Mouse (Mus musculus) liver, adult 2 months (tissue): ENCODE data around the gene Stmn1. TPM values are rescaled to one million over a fixed set of nuclear protein-coding genes. Genes with fewer than 3 reads are reported as not detected.
A peak's percentile ranks its signal among the peaks of the same experiment; 100 is the strongest.

ENCODE experiments used
- DNase-seq: peaks from one replicate; pipeline ENCODE4 v3.0.0-alpha.2; 2011; ENCODE audit warnings: low read depth, low spot score; ENCODE audit errors: extremely low read depth
- H3K27ac ChIP-seq: fragments of 200-500 bp; replicated peaks from 2 replicates; pipeline ENCODE4 v1.5.1; 2012; ENCODE audit warnings: low read depth, mild to moderate bottlenecking, control low read depth, inconsistent platforms, low read length; ENCODE audit not compliant: insufficient read depth
- H3K27me3 ChIP-seq: fragments of 200-500 bp; 2 replicates; pipeline ENCODE4 v1.6.1; 2012; ENCODE audit warnings: mild to moderate bottlenecking, moderate library complexity, low read length, inconsistent platforms; ENCODE audit not compliant: control insufficient read depth, insufficient read depth
- H3K36me3 ChIP-seq: fragments of 200-500 bp; 2 replicates; pipeline ENCODE4 v1.6.1; 2012; ENCODE audit warnings: low read length, inconsistent platforms; ENCODE audit not compliant: control insufficient read depth, insufficient read depth
- H3K4me1 ChIP-seq: fragments of 200-500 bp; 2 replicates; pipeline ENCODE4 v1.6.1; 2011; ENCODE audit warnings: low read length; ENCODE audit not compliant: control insufficient read depth, insufficient read depth
- H3K4me3 ChIP-seq: fragments of 200-500 bp; 2 replicates; pipeline ENCODE4 v1.5.1; 2011; ENCODE audit warnings: low read depth, mild to moderate bottlenecking, control low read depth, low read length, moderate library complexity; ENCODE audit not compliant: insufficient read depth
- H3K79me2 ChIP-seq: fragments of 200-500 bp; 2 replicates; pipeline ENCODE4 v1.6.1; 2012; ENCODE audit warnings: inconsistent platforms, mild to moderate bottlenecking, low read length, moderate library complexity; ENCODE audit not compliant: control insufficient read depth, insufficient read depth
- H3K9ac ChIP-seq: fragments of 200-500 bp; 2 replicates; pipeline ENCODE4 v1.6.1; 2012; ENCODE audit warnings: low read depth, mild to moderate bottlenecking, control low read depth, inconsistent platforms, low read length
- CTCF ChIP-seq: fragments of 200-500 bp; IDR thresholded peaks from 2 replicates; pipeline ENCODE4 v1.5.1; 2011; ENCODE audit warnings: low read depth, low read length, control low read depth
- POLR2A ChIP-seq: fragments of 200-500 bp; IDR thresholded peaks from 2 replicates; pipeline ENCODE4 v1.6.1; 2011; ENCODE audit warnings: low read length, control low read depth; ENCODE audit not compliant: insufficient read depth; ENCODE audit errors: extremely low read depth
- WGBS: fragments of 180-500 bp; shearing (Covaris S2); methylation state at CpG from one replicate; pipeline ENCODE4 v1.1.7; 2018; 5-methylcytosine and 5-hydroxymethylcytosine counted together
- polyA plus RNA-seq: library from polyadenylated mRNA; depleted of rRNA; stranded (reverse); fragments of >200 nt; gene quantifications from 2 replicates; pipeline ENCODE4 v1.2.3, GENCODE M21; 2012; rRNA removed
- total RNA-seq: library from RNA; depleted of rRNA; stranded (reverse); fragments of >200 nt; gene quantifications from 2 replicates; pipeline ENCODE4 v1.2.3, GENCODE M21; 2014; rRNA removed

Stmn1 gene
- total RNA-seq: 4.4 and 12.8 TPM in 2 replicates
- 0.49 and 2.8 TPM in 2 replicates for polyA plus RNA-seq

GRCm38 (mm10) chr4:134468215-134468575, at the start of gene Stmn1:
Stmn1 (plus strand) TSS chr4:134468320.
- TF ChIP-seq CTCF (no peak), POLR2A (peak; percentile 97)
- H3K9ac ChIP-seq: peak within 1 kb of the TSS; percentile 55
- peak within 1 kb of the TSS; percentile 69 for H3K4me3 ChIP-seq
- 1% methylated on average over 31 of the region's 31 CpGs for WGBS
- no peaks in the 10 kb centered on the region for H3K36me3 ChIP-seq
- H3K27me3 ChIP-seq: no peaks in the 10 kb centered on the region
- DNase-seq: peak; percentile 80
- peaks cover 4% of the 10 kb centered on the region for H3K4me1 ChIP-seq
- H3K27ac ChIP-seq: no peak within 1 kb of the TSS
- H3K79me2 ChIP-seq: no peaks in the 10 kb centered on the region

- no peak overlapping the region for H3K27ac ChIP-seq
- H3K36me3 ChIP-seq: peaks cover 42% of the 10 kb centered on the region
- H3K4me3 ChIP-seq: no peak overlapping the region
- TF ChIP-seq POLR2A (no peak), CTCF (no peak)
- H3K27me3 ChIP-seq: no peaks in the 10 kb centered on the region
- WGBS: 85% methylated on average over 11 of the region's 11 CpGs
- no peak overlapping the region for H3K9ac ChIP-seq
- H3K4me1 ChIP-seq: no peaks in the 10 kb centered on the region
- no peak for DNase-seq
- H3K79me2 ChIP-seq: no peaks in the 10 kb centered on the region
Measured at GRCm38 (mm10) chr4:134421971-134422370, 46.1 kb upstream of the Stmn1 start.

- Histone ChIP-seq H3K9ac (no peak overlapping the region), H3K79me2 (no peaks in the 10 kb centered on the region), H3K4me1 (no peaks in the 10 kb centered on the region), H3K27me3 (no peaks in the 10 kb centered on the region), H3K27ac (no peak overlapping the region), H3K4me3 (no peak overlapping the region), H3K36me3 (peaks cover 35% of the 10 kb centered on the region)
- no peak for DNase-seq
- WGBS: 94% methylated on average over 7 of the region's 7 CpGs
- no peak for TF ChIP-seq CTCF
- TF ChIP-seq POLR2A: no peak
Measured at GRCm38 (mm10) chr4:134423949-134424348, 44.2 kb upstream of the Stmn1 start.

- Histone ChIP-seq H3K27ac (no peak overlapping the region), H3K9ac (no peak overlapping the region), H3K36me3 (peaks cover 32% of the 10 kb centered on the region), H3K27me3 (no peaks in the 10 kb centered on the region), H3K4me1 (no peaks in the 10 kb centered on the region), H3K79me2 (no peaks in the 10 kb centered on the region), H3K4me3 (no peak overlapping the region)
- WGBS: 90% methylated on average over 7 of the region's 7 CpGs
- no peak for TF ChIP-seq CTCF
- TF ChIP-seq POLR2A: no peak
- DNase-seq: no peak
Measured at GRCm38 (mm10) chr4:134425088-134425487, 43.0 kb upstream of the Stmn1 start.

GRCm38 (mm10) chr4:134430381-134431004, 37.6 kb upstream of the Stmn1 start:
- H3K9ac ChIP-seq: no peak overlapping the region
- H3K79me2 ChIP-seq: no peaks in the 10 kb centered on the region
- no peaks in the 10 kb centered on the region for H3K4me1 ChIP-seq
- DNase-seq: no peak
- H3K36me3 ChIP-seq: peaks cover 14% of the 10 kb centered on the region
- no peak overlapping the region for H3K27ac ChIP-seq
- no peaks in the 10 kb centered on the region for H3K27me3 ChIP-seq
- no peak overlapping the region for H3K4me3 ChIP-seq
- 72% methylated on average over 23 of the region's 23 CpGs for WGBS
- TF ChIP-seq CTCF (no peak), POLR2A (no peak)

- Histone ChIP-seq H3K4me3 (no peak overlapping the region), H3K9ac (no peak overlapping the region), H3K27me3 (no peaks in the 10 kb centered on the region), H3K79me2 (no peaks in the 10 kb centered on the region), H3K36me3 (no peaks in the 10 kb centered on the region), H3K27ac (no peak overlapping the region), H3K4me1 (no peaks in the 10 kb centered on the region)
- 83% methylated on average over 15 of the region's 15 CpGs for WGBS
- no peak for DNase-seq
- TF ChIP-seq CTCF: no peak
- TF ChIP-seq POLR2A: no peak
Measured at GRCm38 (mm10) chr4:134432686-134433360, 35.3 kb upstream of the Stmn1 start.
